Mouse (Mus musculus): Measurements from ENCODE around the gene Ctdspl.

- TF ChIP-seq POLR2A (IDR thresholded peaks at IDR 0.05; ENCODE audit: control insufficient read depth, low read depth, low read length) (no peak), CTCF (IDR thresholded peaks at IDR 0.05; ENCODE audit: control insufficient read depth, insufficient read depth, insufficient replicate concordance, low read depth, low read length) (no peak)
These were observed 107.1 kb downstream of the Ctdspl start for GRCm38 (mm10) chr9:119033111-119033921.

Data from testis, adult 2 months (tissue).